Mouse (Mus musculus) kidney, postnatal 0 days (tissue): ENCODE data around the gene Zbtb12. TPM values are rescaled to one million over a fixed set of nuclear protein-coding genes. Genes with fewer than 3 reads are reported as not detected.

ENCODE experiments used
- ATAC-seq: fragments of 200-750 bp; cut with Nextera tagmentation; replicated peaks from 2 replicates; pipeline ENCODE4 v1.8.0; 2017; ENCODE audit warnings: low read depth, moderate number of reproducible peaks, moderate TSS enrichment, moderate library complexity; ENCODE audit not compliant: low FRiP score
- DNase-seq: peaks from one replicate; pipeline ENCODE4 v3.0.0-alpha.2; 2016; ENCODE audit warnings: low spot score
- H3K27ac ChIP-seq: fragments of 300-500 bp; sonication (generic); 2 replicates; pipeline ENCODE4 v1.5.1; 2014; ENCODE audit warnings: mild to moderate bottlenecking
- H3K27me3 ChIP-seq: fragments of 300-500 bp; sonication (generic); 2 replicates; pipeline ENCODE4 v1.6.1; 2014; ENCODE audit warnings: low read length, mixed read lengths; ENCODE audit not compliant: insufficient read depth
- H3K36me3 ChIP-seq: fragments of 300-500 bp; sonication (generic); 2 replicates; pipeline ENCODE4 v1.6.1; 2014; ENCODE audit warnings: low read length, mixed read lengths; ENCODE audit not compliant: insufficient read depth
- H3K4me1 ChIP-seq: fragments of 300-500 bp; sonication (generic); replicated peaks from 2 replicates; pipeline ENCODE4 v1.6.1; 2014; ENCODE audit warnings: antibody characterized with exemption, low read length, mixed read lengths; ENCODE audit not compliant: insufficient read depth
- H3K4me2 ChIP-seq: fragments of 300-500 bp; sonication (generic); 2 replicates; pipeline ENCODE4 v1.6.1; 2014; ENCODE audit warnings: mild to moderate bottlenecking, low read length, moderate library complexity, mixed read lengths
- H3K4me3 ChIP-seq: fragments of 300-500 bp; sonication (generic); replicated peaks from 2 replicates; pipeline ENCODE4 v1.5.1; 2014; ENCODE audit warnings: low read depth, low read length
- H3K9ac ChIP-seq: fragments of 300-500 bp; sonication (generic); 2 replicates; pipeline ENCODE4 v1.6.1; 2014; ENCODE audit warnings: low read depth, low read length
- H3K9me3 ChIP-seq: fragments of 300-500 bp; sonication (generic); replicated peaks from 2 replicates; pipeline ENCODE4 v1.6.1; 2016; ENCODE audit warnings: low read length, inconsistent platforms, mixed read lengths
- CTCF ChIP-seq: IDR thresholded peaks from 2 replicates; pipeline ENCODE4 v1.5.1; 2016; ENCODE audit warnings: antibody characterized with exemption, low read depth, mild to moderate bottlenecking, moderate library complexity
- whole genome bisulfite sequencing: fragments of 180-500 bp; shearing (Covaris S2); extraction: QIAGEN DNeasy Blood & Tissue Kit; methylation state at CpG from one replicate; pipeline ENCODE4 v1.1.7; 2014; 5-methylcytosine and 5-hydroxymethylcytosine counted together
- polyA plus RNA-seq: library from polyadenylated mRNA; unstranded; fragments of >200 nt; fragmentation: Nextera tagmentation; extraction: Ambion mirVana; gene quantifications from 2 replicates; pipeline ENCODE4 v1.2.1, GENCODE M21; 2015

Zbtb12 gene
- polyA plus RNA-seq, 1 experiment from 2014 or later, result 3.4 TPM

GRCm38 (mm10) chr17:34894074-34894597 is 14.9 kb downstream of the Zbtb12 start:
- DNase-seq, result peak; percentile 97
- Histone ChIP-seq H3K36me3 (0 out of 2 replicates have a peak, but pooled peaks cover 5% of the 10 kb centered on the region), H3K4me2 (peak overlapping the region; percentile 99), H3K4me3 (peak overlapping the region; percentile 88), H3K27ac (peak overlapping the region; percentile 93), H3K9me3 (no peaks in the 10 kb centered on the region), H3K4me1 (peaks cover 14% of the 10 kb centered on the region), H3K27me3 (no peaks in the 10 kb centered on the region), H3K9ac (peak overlapping the region; percentile 84)
- WGBS, result under 1% methylated on average over 34 of the region's 51 CpGs
- peak; percentile 34; the same call in 1 of the 2 replicates for TF ChIP-seq CTCF
- ATAC-seq, result peak; percentile 87

- Histone ChIP-seq H3K4me1 (peaks cover 14% of the 10 kb centered on the region), H3K9ac (peak overlapping the region; percentile 84), H3K4me3 (peak overlapping the region; percentile 88), H3K27me3 (no peaks in the 10 kb centered on the region), H3K36me3 (0 out of 2 replicates have a peak, but pooled peaks cover 5% of the 10 kb centered on the region), H3K4me2 (peak overlapping the region; percentile 99), H3K9me3 (no peaks in the 10 kb centered on the region), H3K27ac (peak overlapping the region; percentile 93)
- TF ChIP-seq CTCF, result no peak
- peak; percentile 54 for DNase-seq
- 6% methylated on average over 46 of the region's 51 CpGs for WGBS
- ATAC-seq, result peak; percentile 12
Measured at GRCm38 (mm10) chr17:34894801-34895530, 15.7 kb downstream of the Zbtb12 start.

DNA sequence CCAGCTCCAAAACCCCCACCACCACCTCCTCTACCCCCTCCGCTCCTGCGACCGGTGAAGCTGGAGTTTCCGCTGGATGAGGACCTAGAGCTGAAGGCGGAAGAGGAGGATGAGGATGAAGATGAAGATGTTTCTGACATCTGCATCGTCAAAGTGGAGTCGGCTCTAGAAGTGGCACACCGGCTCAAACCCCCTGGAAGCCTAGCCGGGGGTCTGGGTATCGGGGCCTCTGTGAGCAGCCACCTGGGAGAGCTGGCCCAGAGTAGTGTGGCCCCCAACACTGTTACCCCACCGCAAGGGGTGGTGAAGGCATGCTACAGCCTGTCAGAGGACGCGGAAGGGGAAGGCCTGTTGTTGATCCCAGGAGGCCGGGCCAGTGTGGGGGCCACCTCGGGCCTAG is 16.4 kb downstream of the Zbtb12 start:
- H3K9ac ChIP-seq, result no peak overlapping the region

GRCm38 (mm10) chr17:34896366-34896765 is 17.1 kb downstream of the Zbtb12 start:
- H3K4me3 ChIP-seq, result no peak overlapping the region
- no peak for TF ChIP-seq CTCF
- H3K36me3 ChIP-seq, result peaks cover 6% of the 10 kb centered on the region; the same call in 1 of the 2 replicates
- 82% methylated on average over 17 of the region's 17 CpGs for WGBS
- H3K4me2 ChIP-seq, result no peak overlapping the region
- ATAC-seq (no peak), DNase-seq (no peak)
- H3K27ac ChIP-seq, result no peak overlapping the region; the same call in 1 of the 2 replicates
- H3K9ac ChIP-seq, result no peak overlapping the region
- H3K27me3 ChIP-seq, result no peaks in the 10 kb centered on the region
- no peaks in the 10 kb centered on the region for H3K9me3 ChIP-seq
- peaks cover 14% of the 10 kb centered on the region for H3K4me1 ChIP-seq

More for the DNA sequence above, 16.4 kb downstream of the Zbtb12 start:
- Histone ChIP-seq H3K36me3 (0 out of 2 replicates have a peak, but pooled peaks cover 5% of the 10 kb centered on the region), H3K27ac (peak overlapping the region; percentile 93; the same call in 1 of the 2 replicates), H3K4me1 (peaks cover 14% of the 10 kb centered on the region), H3K27me3 (no peaks in the 10 kb centered on the region), H3K9me3 (no peaks in the 10 kb centered on the region), H3K4me2 (peak overlapping the region; percentile 99), H3K4me3 (peak overlapping the region; percentile 88; the same call in 1 of the 2 replicates)
- WGBS, result 92% methylated on average over 15 of the region's 15 CpGs
- TF ChIP-seq CTCF, result no peak
- DNase-seq (no peak), ATAC-seq (no peak)

- H3K27me3 ChIP-seq, result no peaks in the 10 kb centered on the region
- H3K9ac ChIP-seq, result peak overlapping the region; percentile 96; the same call in 1 of the 2 replicates
- H3K9me3 ChIP-seq, result no peaks in the 10 kb centered on the region
- TF ChIP-seq CTCF, result no peak
- peaks cover 12% of the 10 kb centered on the region; the same call in 1 of the 2 replicates for H3K36me3 ChIP-seq
- H3K4me2 ChIP-seq, result peak overlapping the region; percentile 89
- WGBS, result 12% methylated on average over 10 of the region's 10 CpGs
- H3K27ac ChIP-seq, result peak overlapping the region; percentile 95
- peak overlapping the region; percentile 96 for H3K4me3 ChIP-seq
- no peak for ATAC-seq
- DNase-seq, result peak; percentile 84
- H3K4me1 ChIP-seq, result peaks cover 14% of the 10 kb centered on the region
Measured at GRCm38 (mm10) chr17:34897373-34898159, 18.3 kb downstream of the Zbtb12 start.

DNA sequence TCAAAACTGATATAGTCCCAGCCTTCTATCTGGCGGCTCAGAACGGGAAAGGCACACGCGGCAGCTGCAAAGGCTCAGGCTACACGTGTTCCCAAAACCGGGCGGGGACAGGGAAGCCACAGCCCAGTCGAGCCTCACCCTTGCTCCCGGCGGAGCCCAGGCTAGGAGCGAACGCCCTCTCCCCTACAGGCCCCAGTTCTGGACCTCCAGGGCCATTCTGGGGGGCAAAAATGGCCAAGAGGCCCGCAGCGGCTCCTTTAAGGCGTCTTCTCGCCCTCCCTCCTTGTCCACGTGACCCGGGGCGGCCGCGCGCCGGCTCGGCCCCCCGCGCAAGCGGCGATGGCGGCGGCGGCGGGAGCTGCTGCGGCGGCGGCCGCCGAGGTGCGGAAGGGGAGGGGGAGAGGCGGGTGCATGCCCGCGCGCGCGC is 18.9 kb downstream of the Zbtb12 start, which contains the start of the genes C2 and Ehmt2:
Gene C2, minus strand, starts transcription at position 106 of the 427 bp plus-strand sequence.
Gene Ehmt2, plus strand, starts transcription at position 310 of the 427 bp plus-strand sequence.
- peaks cover 14% of the 10 kb centered on the region for H3K4me1 ChIP-seq
- H3K27me3 ChIP-seq, result no peaks in the 10 kb centered on the region
- H3K4me3 ChIP-seq, result peak within 1 kb of the TSS; percentile 96
- peak within 1 kb of the TSS; percentile 96 for H3K9ac ChIP-seq
- H3K36me3 ChIP-seq, result peaks cover 18% of the 10 kb centered on the region
- peak within 1 kb of the TSS; percentile 95 for H3K27ac ChIP-seq
- H3K4me2 ChIP-seq, result peak within 1 kb of the TSS; percentile 89
- ATAC-seq, result peak; percentile 53
- WGBS, result 0% methylated on average over 14 of the region's 44 CpGs
- no peaks in the 10 kb centered on the region for H3K9me3 ChIP-seq
- peak; percentile 88 for DNase-seq
- TF ChIP-seq CTCF, result no peak
